Mouse (Mus musculus) granulocyte monocyte progenitor cell, adult 5-6 weeks (primary cell): ENCODE results near the gene Tns1. TPM values are rescaled to one million over a fixed set of nuclear protein-coding genes. Genes with fewer than 3 reads are reported as not detected.
A peak's percentile ranks its signal among the peaks of the same experiment; 100 is the strongest.
"Not testable (repeated sequence)": the region's sequence is repeated elsewhere in the genome, so short reads cannot be mapped to it uniquely, and the experiment has no call there.

Source experiments
- ATAC-seq: replicated peaks from 2 replicates; pipeline ENCODE4 v1.8.0; 2016; ENCODE audit warnings: mild to moderate bottlenecking, moderate TSS enrichment, inconsistent platforms; ENCODE audit not compliant: poor library complexity, severe bottlenecking
- total RNA-seq, 2 experiments: library from RNA; stranded (forward) in 1 of 2; stranded (reverse) in 1 of 2; fragments of 200-712, 200-1000 nt in 1 of 2; fragments of >200 nt in 1 of 2; fragmentation: Nextera tagmentation in 1 of 2; gene quantifications; 2 replicates each; pipeline ENCODE4 v1.2.3; 2014 to 2017

Tns1 gene
- total RNA-seq, 2 experiments from 2014 or later: 3.0 to 29.0 TPM

DNA sequence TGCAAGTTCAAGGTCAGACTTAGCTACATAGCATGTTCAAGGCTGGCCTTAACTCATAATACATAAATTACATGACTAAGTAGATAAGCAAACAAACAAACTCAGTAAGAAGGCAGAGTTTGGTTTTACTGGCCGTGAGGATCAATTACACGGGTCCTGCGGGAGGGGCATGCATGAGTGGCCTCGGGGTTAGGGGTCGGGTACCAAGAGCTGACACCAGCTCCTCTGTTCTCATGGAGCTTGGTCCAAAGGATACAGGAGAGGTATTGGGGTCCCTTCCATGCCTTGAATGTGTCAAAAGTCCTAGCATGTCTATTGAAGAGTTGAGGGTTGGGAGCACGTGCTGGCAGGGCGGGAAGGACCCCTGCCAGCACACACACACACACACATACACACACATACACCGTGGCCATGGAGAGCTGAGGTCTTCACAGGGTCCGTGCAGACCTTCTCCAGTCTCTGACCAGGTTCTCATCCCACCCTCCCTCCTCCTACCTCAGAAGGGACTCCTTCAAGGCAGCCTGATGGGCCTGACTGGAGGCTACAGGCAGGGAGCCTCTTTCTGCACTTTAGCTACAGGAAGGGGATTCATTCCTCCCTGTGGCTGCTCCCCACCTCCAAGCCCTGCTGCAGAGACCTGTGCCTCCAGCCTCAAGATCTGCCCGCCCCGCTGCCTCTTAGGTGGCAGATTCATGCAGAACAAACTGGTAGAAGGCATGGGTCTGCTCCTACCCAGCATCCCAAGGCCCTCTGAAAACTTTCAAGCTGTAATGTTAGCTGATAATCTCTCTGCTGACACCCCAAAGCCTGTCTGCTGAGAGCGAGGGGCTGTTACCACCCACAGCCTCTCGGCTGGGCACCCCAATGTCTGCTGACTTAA is 215.9 kb downstream of the Tns1 start:
- ATAC-seq: no peak

DNA sequence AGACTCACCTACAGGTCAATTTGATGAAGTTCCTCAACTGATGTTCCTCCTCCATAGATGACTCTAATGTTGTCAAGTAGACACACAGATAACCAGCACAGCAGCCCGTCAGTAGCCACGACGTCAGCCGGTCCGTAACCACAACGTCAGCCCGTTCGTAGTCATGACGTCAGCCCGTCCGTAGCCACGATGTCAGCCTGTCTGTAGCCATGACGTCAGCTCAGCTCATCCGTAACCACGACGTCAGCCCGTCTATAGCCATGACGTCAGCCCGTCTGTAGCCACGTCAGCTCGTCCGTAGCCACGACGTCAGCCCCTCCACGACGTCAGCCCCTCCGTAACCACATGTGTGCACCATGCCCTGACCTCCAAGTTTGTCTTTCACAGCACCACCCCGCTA is 217.1 kb downstream of the Tns1 start:
- no peak for ATAC-seq

DNA sequence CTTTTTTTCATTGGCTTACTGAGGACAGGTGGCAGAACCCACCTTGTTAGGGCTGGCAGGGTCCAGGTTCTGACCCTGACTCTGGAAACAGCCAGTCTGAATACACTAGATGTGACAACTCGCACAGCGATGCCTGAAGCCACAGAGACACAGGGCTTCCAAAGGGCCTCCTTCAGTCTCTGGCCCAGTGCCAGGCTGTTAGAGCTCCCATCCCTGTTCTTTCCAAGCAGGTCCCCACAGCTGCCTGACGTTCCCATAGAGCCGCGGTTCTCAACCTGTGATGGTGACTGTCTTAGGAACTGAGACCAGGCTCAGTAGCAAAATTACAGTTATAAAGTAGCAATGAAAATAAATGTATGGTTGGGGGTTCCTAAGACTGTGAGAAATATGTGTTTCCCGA is 217.9 kb downstream of the Tns1 start:
- ATAC-seq: no peak

DNA sequence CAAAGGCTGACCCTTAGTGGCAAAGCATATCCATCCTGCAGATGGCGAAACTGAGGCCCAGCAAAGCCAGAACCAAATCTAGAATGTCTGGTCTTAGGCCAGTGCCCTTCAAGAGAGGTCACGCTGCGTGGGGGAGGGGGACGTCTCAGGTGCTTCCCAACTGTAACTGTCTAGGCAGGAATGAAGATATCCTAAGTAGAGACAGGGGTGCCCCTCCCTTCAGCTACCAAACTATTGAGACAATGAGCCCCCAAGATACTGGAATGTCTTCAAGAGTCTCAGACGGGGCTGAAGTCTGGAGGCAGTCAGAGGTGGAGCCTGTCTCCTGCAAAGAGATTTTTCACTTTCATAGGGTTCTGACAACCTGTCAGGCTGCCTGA is 218.4 kb downstream of the Tns1 start:
- ATAC-seq: no peak

DNA sequence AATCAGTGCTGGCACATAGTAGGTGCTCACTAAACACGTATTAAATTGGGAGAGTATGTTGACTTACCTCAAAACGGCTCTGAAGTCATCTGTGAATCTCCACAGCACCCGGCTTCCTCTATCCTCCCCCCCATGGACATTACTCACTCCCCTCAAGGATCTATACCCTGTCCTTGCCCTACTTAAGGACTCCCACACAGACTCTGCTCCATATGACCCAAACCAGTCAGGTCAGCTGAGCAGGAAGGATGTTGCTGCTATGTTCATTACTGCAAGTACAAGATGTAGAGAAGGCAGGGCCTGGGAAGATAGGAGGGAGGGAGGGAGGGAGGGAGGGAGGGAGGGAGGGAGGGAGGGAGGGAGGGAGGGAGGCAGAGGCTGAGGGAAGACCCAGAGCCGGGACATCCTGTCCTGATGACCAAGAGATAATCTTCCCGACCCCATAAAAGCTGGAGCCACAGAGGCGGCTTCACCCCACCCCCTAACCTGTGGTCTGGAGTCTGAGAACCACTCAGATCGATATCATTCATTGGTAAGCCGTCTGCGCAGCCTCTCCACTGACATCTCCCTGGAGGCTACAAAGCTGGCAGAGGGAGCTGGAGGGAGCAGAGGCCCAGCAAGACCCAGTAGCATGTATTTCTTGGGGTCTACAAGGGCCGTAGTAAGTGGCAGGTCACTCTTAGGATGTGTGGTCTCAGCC is 219.0 kb downstream of the Tns1 start:
- no peak for ATAC-seq

DNA sequence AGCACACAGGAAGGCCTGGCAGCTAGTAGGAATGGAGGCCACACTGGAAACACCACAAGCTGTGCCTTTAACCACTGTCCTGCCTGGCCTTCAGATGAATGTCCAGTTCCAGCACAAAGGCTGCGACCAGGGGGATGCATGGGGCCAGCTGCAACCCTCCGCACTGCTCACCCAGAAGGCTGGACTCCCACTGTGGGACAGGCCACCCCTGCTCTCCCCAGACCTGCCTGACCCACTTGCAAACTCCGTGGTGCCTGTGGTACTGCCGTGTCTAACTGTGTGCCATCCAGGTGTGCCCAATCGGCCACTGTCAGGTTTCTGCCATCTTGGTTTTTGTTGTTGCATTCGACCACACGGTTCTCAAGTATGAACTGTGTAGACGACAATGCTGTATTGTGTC is 219.6 kb downstream of the Tns1 start:
- no peak for ATAC-seq

- ATAC-seq: no peak
Measured at GRCm38 (mm10) chr1:73903035-73903434, 221.2 kb downstream of the Tns1 start.

- peak; percentile 69 for ATAC-seq
Measured at GRCm38 (mm10) chr1:73902171-73902991, 221.9 kb downstream of the Tns1 start.

DNA sequence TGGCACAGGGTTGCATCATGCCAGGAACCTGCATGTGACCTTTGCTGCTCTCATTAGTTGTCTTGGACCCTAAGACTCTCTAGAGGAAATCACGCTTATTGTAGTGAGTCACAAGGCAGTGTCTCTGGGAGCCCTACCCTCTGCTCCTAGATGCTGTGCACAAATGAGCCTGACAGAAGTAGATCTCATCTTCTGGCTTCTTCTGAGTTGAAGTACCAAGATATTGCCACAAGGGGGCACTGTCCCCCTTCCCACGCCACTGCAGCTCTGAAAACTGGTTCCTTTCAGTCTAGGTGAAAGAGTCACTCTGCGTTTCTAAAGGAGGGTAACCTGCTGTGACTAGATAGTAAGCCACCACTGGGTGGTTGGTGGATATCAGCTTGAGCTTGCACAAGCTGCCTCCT is 222.8 kb downstream of the Tns1 start:
- ATAC-seq: peak; percentile 79

GRCm38 (mm10) chr1:73895451-73895850 is 228.8 kb downstream of the Tns1 start:
- not testable (repeated sequence) for ATAC-seq

DNA sequence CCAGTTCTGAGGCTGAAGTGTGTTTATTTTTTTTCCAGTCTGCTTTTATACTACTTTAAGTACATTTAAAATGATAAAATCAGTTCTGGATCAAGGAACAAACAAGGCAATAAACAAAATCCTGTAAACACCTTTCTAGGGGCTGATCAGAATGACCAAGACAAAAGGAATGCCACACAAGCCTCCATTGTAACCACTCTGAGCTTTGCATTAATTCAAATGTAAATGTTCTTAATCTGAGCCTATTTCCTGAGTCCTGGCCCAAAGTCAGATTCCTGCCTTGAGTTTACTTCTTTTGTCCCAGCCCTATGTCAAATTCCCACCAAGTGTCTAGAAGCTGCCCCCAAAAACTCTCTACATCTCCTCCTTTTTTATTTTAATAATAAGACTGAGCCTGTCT is 243.5 kb downstream of the Tns1 start:
- ATAC-seq: no peak

DNA sequence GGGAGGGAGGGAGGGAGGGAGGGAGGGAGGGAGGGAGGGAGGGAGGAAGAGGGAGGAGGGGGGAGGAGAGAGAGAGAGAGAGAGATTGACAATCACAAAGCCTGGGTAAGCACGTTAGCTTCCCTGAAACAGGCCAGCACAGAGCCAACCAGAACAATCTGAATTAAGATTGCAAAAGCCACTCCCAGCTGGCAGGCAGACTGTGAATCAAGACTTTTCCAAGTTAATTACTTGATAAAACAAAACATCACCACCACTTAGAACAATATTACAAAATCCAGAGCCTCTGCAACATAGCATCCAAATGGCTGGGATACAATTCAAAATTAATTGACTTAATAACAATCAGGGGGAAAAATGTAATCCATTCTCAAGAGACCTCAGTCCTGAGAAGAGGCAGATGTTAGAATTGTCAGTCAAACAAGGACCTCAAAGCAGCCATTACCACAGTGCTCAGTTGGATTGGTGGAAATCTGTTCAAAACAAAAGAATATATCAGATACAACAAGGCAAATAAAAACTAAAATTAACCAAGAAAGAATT is 248.5 kb downstream of the Tns1 start:
- ATAC-seq: no peak

DNA sequence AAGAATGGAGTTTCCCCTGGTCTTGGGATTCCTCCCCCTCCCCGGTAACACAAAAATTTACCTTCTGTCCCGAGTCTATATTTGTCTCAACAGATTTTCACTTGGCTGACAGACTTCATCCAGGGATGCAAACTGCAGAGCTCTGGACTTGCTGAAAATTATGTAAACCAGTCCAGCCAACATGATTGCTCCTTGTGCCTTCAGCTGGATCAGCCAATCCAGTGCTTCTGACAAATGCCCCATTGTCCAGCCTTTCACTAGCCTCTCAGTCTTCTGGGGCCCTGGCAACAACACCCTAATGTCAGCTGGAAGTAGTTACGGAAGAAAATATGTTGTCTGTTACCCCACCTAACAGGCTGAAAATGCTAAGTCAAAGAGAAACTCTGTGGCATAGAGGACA is 259.9 kb downstream of the Tns1 start:
- ATAC-seq: no peak

DNA sequence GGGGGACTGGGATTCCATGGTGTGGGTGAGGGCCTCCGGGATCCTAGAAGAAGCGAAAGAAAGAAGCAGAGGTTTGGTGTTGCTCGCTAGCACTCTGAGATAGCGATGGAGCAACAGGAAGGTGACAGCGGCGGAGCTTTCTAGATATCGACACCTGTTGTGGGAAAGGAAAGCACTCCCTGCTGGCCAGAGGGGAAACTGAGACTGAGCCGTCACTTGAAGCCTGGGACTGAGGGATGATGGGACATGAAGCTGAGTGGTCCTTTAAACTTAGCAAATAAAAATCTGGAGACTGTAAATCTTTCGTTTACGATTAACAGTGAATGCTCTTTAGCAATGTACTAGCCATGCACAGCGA is 261.2 kb downstream of the Tns1 start:
- ATAC-seq: peak; percentile 12; the same call in 1 of the 2 replicates

DNA sequence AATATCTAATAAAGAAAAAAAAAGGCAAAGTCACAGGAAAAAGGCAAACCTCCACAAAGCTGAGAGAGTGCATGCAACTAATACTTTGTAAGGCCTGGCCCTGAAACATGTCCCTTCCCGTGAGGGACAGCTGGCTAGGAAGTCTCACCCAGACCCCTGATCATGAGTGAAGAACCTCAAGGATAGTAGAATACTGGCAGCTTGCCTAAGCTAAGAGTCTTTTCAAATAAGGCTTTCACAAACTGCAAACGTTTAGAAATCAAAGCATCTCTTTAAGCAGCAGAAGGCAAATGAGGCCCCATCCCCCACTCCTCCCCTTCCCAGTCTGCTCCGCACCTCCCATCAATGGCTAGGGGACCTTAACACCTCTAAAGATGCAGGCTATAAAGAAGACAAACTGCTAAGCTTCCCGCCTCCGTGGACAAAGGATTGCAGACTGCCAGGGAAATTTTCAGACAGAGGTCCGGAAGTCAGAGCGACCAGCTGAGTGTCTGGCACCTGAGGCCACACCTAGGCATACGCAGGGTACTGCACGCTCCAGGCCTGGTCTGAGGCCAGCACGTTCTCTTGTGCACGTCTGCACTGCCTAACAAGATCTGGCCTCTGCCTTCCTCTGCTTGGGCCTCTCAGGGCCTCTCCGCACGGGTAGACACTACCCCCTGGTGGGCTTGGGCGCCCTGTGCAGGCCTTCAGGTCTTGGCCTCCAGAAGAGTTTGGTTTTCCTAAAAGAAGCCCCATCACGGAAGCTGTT is 261.8 kb downstream of the Tns1 start:
- peak; percentile 83 for ATAC-seq

GRCm38 (mm10) chr1:73860421-73860820 is 263.8 kb downstream of the Tns1 start:
- ATAC-seq: no peak
